Mouse (Mus musculus) kidney, embryonic 14.5 days (tissue): Measurements from ENCODE around the gene Cts8. TPM values are rescaled to one million over a fixed set of nuclear protein-coding genes. Genes with fewer than 3 reads are reported as not detected.

Experiments used
- ATAC-seq: fragments of 200-750 bp; cut with Nextera tagmentation; 2 replicates; pipeline ENCODE4 v1.8.0; 2017; ENCODE audit warnings: moderate number of reproducible peaks, mild to moderate bottlenecking, moderate TSS enrichment, moderate library complexity; ENCODE audit not compliant: low FRiP score, low TSS enrichment
- H3K27ac ChIP-seq: fragments of 300-500 bp; sonication (generic); 2 replicates; pipeline ENCODE4 v1.5.1; 2014; ENCODE audit warnings: low read depth, mild to moderate bottlenecking, low read length, moderate library complexity, mixed read lengths
- H3K27me3 ChIP-seq: fragments of 300-500 bp; sonication (generic); 2 replicates; pipeline ENCODE4 v1.6.1; 2014; ENCODE audit warnings: mild to moderate bottlenecking, low read length; ENCODE audit not compliant: control insufficient read depth, insufficient read depth
- H3K36me3 ChIP-seq: fragments of 300-500 bp; sonication (generic); 2 replicates; pipeline ENCODE4 v1.6.1; 2014; ENCODE audit warnings: low read length, mixed read lengths; ENCODE audit not compliant: control insufficient read depth, insufficient read depth
- H3K4me1 ChIP-seq: fragments of 300-500 bp; sonication (generic); 2 replicates; pipeline ENCODE4 v1.6.1; 2014; ENCODE audit warnings: low read length, mixed read lengths; ENCODE audit not compliant: control insufficient read depth, insufficient read depth
- H3K4me2 ChIP-seq: fragments of 300-500 bp; sonication (generic); replicated peaks from 2 replicates; pipeline ENCODE4 v1.6.1; 2014; ENCODE audit warnings: low read depth, mild to moderate bottlenecking, low read length
- H3K4me3 ChIP-seq: fragments of 300-500 bp; sonication (generic); 2 replicates; pipeline ENCODE4 v1.5.1; 2014; ENCODE audit warnings: mild to moderate bottlenecking, low read length
- H3K9ac ChIP-seq: fragments of 300-500 bp; sonication (generic); 2 replicates; pipeline ENCODE4 v1.6.1; 2014; ENCODE audit warnings: low read depth, mild to moderate bottlenecking, low read length, moderate library complexity
- H3K9me3 ChIP-seq: fragments of 300-500 bp; sonication (generic); 2 replicates; pipeline ENCODE4 v1.6.1; 2016; ENCODE audit warnings: low read length; ENCODE audit not compliant: control insufficient read depth
- WGBS: fragments of 180-500 bp; shearing (Covaris S2); extraction: QIAGEN DNeasy Blood & Tissue Kit; methylation state at CpG from one replicate; pipeline ENCODE4 v1.1.7; 2014; 5-methylcytosine and 5-hydroxymethylcytosine counted together
- polyA plus RNA-seq: library from polyadenylated mRNA; unstranded; fragments of >200 nt; fragmentation: Nextera tagmentation; extraction: Ambion mirVana; gene quantifications from 2 replicates; pipeline ENCODE4 v1.2.1, GENCODE M21; 2014

Cts8 gene
- not detected in 2 replicates for polyA plus RNA-seq

GRCm38 (mm10) chr13:61255258-61255657 lies at the start of gene Cts8:
TSS of gene Cts8 (minus strand) at chr13:61255358.
- Histone ChIP-seq H3K4me3 (no peak within 1 kb of the TSS), H3K27ac (no peak within 1 kb of the TSS), H3K9me3 (peaks cover 3% of the 10 kb centered on the region; the same call in 1 of the 2 replicates), H3K4me1 (no peaks in the 10 kb centered on the region), H3K27me3 (no peaks in the 10 kb centered on the region), H3K36me3 (no peaks in the 10 kb centered on the region), H3K4me2 (no peak within 1 kb of the TSS), H3K9ac (no peak within 1 kb of the TSS)
- 88% methylated on average over 2 of the region's 2 CpGs for WGBS
- no peak for ATAC-seq

GRCm38 (mm10) chr13:61288739-61289138 lies 33.6 kb upstream of the Cts8 start, which contains the start of gene Gm49398:
TSS of gene Gm49398 (minus strand) at chr13:61288839.
- 91% methylated on average over 2 of the region's 2 CpGs for WGBS
- no peak within 1 kb of the TSS for H3K4me3 ChIP-seq
- no peak within 1 kb of the TSS for H3K27ac ChIP-seq
- no peaks in the 10 kb centered on the region for H3K27me3 ChIP-seq
- no peaks in the 10 kb centered on the region for H3K4me1 ChIP-seq
- H3K9ac ChIP-seq: no peak within 1 kb of the TSS
- H3K4me2 ChIP-seq: no peak within 1 kb of the TSS
- H3K36me3 ChIP-seq: no peaks in the 10 kb centered on the region
- no peaks in the 10 kb centered on the region for H3K9me3 ChIP-seq
- ATAC-seq: no peak

- H3K9me3 ChIP-seq: no peaks in the 10 kb centered on the region
- H3K36me3 ChIP-seq: no peaks in the 10 kb centered on the region
- H3K4me2 ChIP-seq: no peak overlapping the region
- 58% methylated on average over 13 of the region's 13 CpGs for WGBS
- H3K4me3 ChIP-seq: no peak overlapping the region
- H3K27me3 ChIP-seq: no peaks in the 10 kb centered on the region
- no peak overlapping the region for H3K9ac ChIP-seq
- ATAC-seq: no peak
- no peaks in the 10 kb centered on the region for H3K4me1 ChIP-seq
- H3K27ac ChIP-seq: no peak overlapping the region
Observed at GRCm38 (mm10) chr13:61241076-61241947, 13.8 kb downstream of the Cts8 start.

- Histone ChIP-seq H3K9me3 (peaks cover 6% of the 10 kb centered on the region; the same call in 1 of the 2 replicates), H3K4me3 (no peak within 1 kb of the TSS), H3K9ac (no peak within 1 kb of the TSS), H3K27me3 (no peaks in the 10 kb centered on the region), H3K4me2 (no peak within 1 kb of the TSS), H3K27ac (no peak within 1 kb of the TSS), H3K36me3 (no peaks in the 10 kb centered on the region), H3K4me1 (no peaks in the 10 kb centered on the region)
- WGBS: 93% methylated on average over 3 of the region's 3 CpGs
- ATAC-seq: no peak
Observed at GRCm38 (mm10) chr13:61203310-61203709, 51.8 kb downstream of the Cts8 start, which contains the start of gene Cts6. TSS of gene Cts6 (minus strand) at chr13:61203410.

Other genes with a start within 250 kb of the Cts8 start
- not detected in 2 replicates for gene Ctsj, start 249.4 kb downstream of the Cts8 start, polyA plus RNA-seq
- gene Ctsq, start 214.7 kb downstream of the Cts8 start, polyA plus RNA-seq: not detected in 2 replicates
- gene Ctsr, start 91.1 kb downstream of the Cts8 start, polyA plus RNA-seq: not detected in 2 replicates
- not detected in 2 replicates for gene Cts6, start 51.9 kb downstream of the Cts8 start, polyA plus RNA-seq
- gene Gm49398, start 33.5 kb upstream of the Cts8 start, polyA plus RNA-seq: not detected in 2 replicates
- not detected in 2 replicates for gene Cts7, start 102.8 kb upstream of the Cts8 start, polyA plus RNA-seq